Mouse (Mus musculus): ENCODE measurements around the gene Chchd10. TPM values are rescaled to one million over a fixed set of nuclear protein-coding genes. Genes with fewer than 3 reads are reported as not detected.
"Not testable (repeated sequence)": the region's sequence is repeated elsewhere in the genome, so short reads cannot be mapped to it uniquely, and the experiment has no call there.

The Chchd10 gene
- polyA plus RNA-seq (2015; fragmentation: Nextera tagmentation; extraction: Ambion mirVana): 9.8 and 11.5 TPM in 2 replicates

GRCm38 (mm10) chr10:75932891-75933290 is at the start of gene Chchd10:
Gene Chchd10 (plus strand): TSS chr10:75933130.
- H3K4me1 ChIP-seq: peaks cover 51% of the 10 kb centered on the region
- no peak for ATAC-seq (ENCODE audit: low FRiP score, low read depth)
- 21% methylated on average over 6 of the region's 6 CpGs for WGBS

DNA sequence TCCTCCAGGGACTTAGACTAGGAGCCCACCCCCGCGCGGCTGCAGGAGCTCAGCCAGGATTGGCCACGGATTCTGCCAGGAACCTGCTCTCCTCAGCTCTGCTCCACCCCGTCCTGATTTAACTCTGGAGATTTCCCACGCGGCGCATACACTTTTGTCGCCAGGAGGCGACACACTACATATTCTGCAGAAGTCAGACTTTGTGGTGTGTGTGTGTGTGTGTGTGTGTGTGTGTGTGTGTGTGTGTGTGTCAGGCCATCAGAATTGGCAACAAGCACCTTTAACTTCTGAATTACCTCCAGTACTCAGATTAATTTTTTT is 49.7 kb upstream of the Chchd10 start:
- peak; percentile 66 for ATAC-seq (ENCODE audit: low FRiP score, low read depth)
- Histone ChIP-seq H3K4me3 (peak overlapping the region; percentile 5; the same call in 1 of the 2 replicates), H3K36me3 (no peaks in the 10 kb centered on the region), H3K9ac (no peak overlapping the region), H3K27ac (0 out of 2 replicates have a peak overlapping the region, but pooled peaks have one; percentile 17), H3K4me2 (replicated peaks) (peak overlapping the region; percentile 48), H3K4me1 (peaks cover 19% of the 10 kb centered on the region), H3K27me3 (no peaks in the 10 kb centered on the region), H3K9me3 (no peaks in the 10 kb centered on the region)
- WGBS: under 1% methylated on average over 10 of the region's 10 CpGs

More at GRCm38 (mm10) chr10:75932891-75933290, at the start of gene Chchd10:
- peak within 1 kb of the TSS; percentile 96 for H3K9ac ChIP-seq
- H3K27ac ChIP-seq: peak within 1 kb of the TSS; percentile 85
- H3K4me3 ChIP-seq: peak within 1 kb of the TSS; percentile 71
- peaks cover 7% of the 10 kb centered on the region for H3K36me3 ChIP-seq
- peaks cover 32% of the 10 kb centered on the region for H3K27me3 ChIP-seq
- H3K4me2 ChIP-seq (replicated peaks): peak within 1 kb of the TSS; percentile 89
- no peaks in the 10 kb centered on the region for H3K9me3 ChIP-seq

GRCm38 (mm10) chr10:75884742-75885141 is 48.2 kb upstream of the Chchd10 start:
- no peak overlapping the region for H3K9ac ChIP-seq
- no peaks in the 10 kb centered on the region for H3K36me3 ChIP-seq
- H3K4me3 ChIP-seq: no peak overlapping the region
- no peak overlapping the region for H3K4me2 ChIP-seq (replicated peaks)
- ATAC-seq (ENCODE audit: low FRiP score, low read depth): no peak
- H3K9me3 ChIP-seq: no peaks in the 10 kb centered on the region
- peaks cover 23% of the 10 kb centered on the region for H3K4me1 ChIP-seq
- 92% methylated on average over 8 of the region's 8 CpGs for WGBS
- H3K27me3 ChIP-seq: no peaks in the 10 kb centered on the region
- H3K27ac ChIP-seq: no peak overlapping the region

- H3K4me2 ChIP-seq (replicated peaks); H3K27me3 ChIP-seq; H3K4me3 ChIP-seq; H3K9ac ChIP-seq; H3K27ac ChIP-seq; H3K36me3 ChIP-seq; H3K9me3 ChIP-seq; ATAC-seq (ENCODE audit: low FRiP score, low read depth): not testable (repeated sequence)
- peaks cover 10% of the 10 kb centered on the region for H3K4me1 ChIP-seq
- 85% methylated on average over 5 of the region's 5 CpGs for WGBS
Observed at GRCm38 (mm10) chr10:75887504-75887903, 45.4 kb upstream of the Chchd10 start.

DNA sequence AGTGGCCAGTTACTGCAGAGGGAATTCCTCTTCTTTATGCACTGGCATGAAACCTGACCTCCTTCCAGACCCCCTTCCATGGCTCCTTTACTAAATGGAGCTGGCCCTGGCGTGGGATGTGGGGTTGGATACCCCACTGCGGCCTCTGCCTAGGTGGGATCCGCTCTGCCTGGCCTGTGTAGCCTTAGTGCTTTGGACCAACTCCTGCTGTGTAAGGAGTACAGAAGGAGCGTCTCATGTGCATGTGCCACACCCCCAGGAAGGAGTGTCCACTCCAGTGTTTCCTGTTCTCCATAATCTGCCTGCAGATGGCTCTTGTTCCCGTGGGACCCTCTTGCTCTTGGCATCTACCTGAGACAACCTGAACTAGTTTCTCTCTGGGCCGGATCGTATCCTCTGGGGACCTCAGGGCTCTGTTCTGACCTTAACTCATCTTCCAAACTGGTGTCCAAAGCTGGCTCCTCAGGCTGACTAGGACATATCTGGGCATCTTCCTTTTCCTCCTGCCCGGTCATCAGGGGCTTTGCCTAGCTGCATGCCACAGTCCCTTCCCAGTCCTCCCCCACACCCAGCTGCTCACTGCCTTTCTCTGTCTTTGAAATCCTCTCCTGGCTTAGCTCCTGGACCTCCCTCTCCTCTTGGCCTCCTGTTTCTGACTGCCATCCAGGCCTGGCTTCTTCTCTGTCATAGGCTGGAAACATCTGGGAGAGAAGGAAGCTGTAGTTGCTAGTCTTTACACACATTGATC is 43.4 kb upstream of the Chchd10 start:
- no peak for ATAC-seq (ENCODE audit: low FRiP score, low read depth)
- Histone ChIP-seq H3K9ac (no peak overlapping the region), H3K27ac (no peak overlapping the region), H3K9me3 (no peaks in the 10 kb centered on the region), H3K4me2 (replicated peaks) (no peak overlapping the region), H3K36me3 (peaks cover 6% of the 10 kb centered on the region), H3K27me3 (no peaks in the 10 kb centered on the region), H3K4me1 (peaks cover 13% of the 10 kb centered on the region), H3K4me3 (no peak overlapping the region)
- 48% methylated on average over 8 of the region's 8 CpGs for WGBS

DNA sequence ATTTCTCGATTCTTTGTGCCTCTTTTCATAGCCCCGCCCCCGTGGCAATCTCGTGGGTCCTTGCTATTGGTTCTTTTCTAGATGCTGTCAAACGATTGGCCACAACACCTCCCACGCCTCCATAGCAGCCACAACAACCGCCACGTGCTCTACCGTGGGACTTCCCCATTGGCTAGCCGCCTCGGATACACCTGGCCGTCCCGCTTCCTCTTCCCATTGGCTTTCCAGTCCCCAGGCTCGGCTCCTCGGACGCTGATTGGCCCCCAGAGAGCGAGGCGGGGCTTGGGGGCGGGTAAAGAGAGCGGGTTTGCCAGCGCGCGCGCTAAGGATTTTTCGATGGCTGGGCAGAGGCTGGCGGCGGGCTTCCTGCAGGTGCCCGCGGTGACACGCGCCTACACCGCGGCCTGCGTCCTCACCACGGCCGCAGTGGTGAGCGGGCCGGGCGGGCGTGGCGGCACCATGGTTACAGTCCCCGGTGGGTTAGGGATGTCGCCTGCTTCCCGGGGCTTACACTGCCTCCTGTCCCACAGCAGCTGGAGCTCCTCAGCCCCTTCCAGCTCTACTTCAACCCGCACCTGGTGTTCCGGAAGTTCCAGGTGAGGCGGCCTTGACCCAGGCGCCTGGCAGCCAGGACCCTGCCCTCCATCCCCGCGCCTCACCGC is 39.7 kb upstream of the Chchd10 start, which contains the start of gene Derl3:
Gene Derl3 (plus strand): TSS at position 325 of the 662 bp plus-strand sequence.
- peak within 1 kb of the TSS; percentile 92 for H3K4me2 ChIP-seq (replicated peaks)

GRCm38 (mm10) chr10:75894601-75895000 is 38.3 kb upstream of the Chchd10 start:
- Histone ChIP-seq H3K27me3 (no peaks in the 10 kb centered on the region), H3K9ac (0 out of 2 replicates have a peak overlapping the region, but pooled peaks have one; percentile 9), H3K4me1 (peaks cover 9% of the 10 kb centered on the region), H3K4me2 (replicated peaks) (0 out of 2 replicates have a peak overlapping the region, but pooled peaks have one; percentile 92), H3K9me3 (no peaks in the 10 kb centered on the region), H3K36me3 (peaks cover 54% of the 10 kb centered on the region), H3K4me3 (no peak overlapping the region), H3K27ac (no peak overlapping the region)
- WGBS: 61% methylated on average over 6 of the region's 6 CpGs
- no peak for ATAC-seq (ENCODE audit: low FRiP score, low read depth)

More for the DNA sequence above, 39.7 kb upstream of the Chchd10 start, which contains the start of gene Derl3:
- Histone ChIP-seq H3K9me3 (no peaks in the 10 kb centered on the region), H3K9ac (peak within 1 kb of the TSS; percentile 63), H3K27ac (no peak within 1 kb of the TSS), H3K4me3 (peak within 1 kb of the TSS; percentile 50), H3K27me3 (no peaks in the 10 kb centered on the region), H3K36me3 (peaks cover 40% of the 10 kb centered on the region), H3K4me1 (peaks cover 13% of the 10 kb centered on the region)
- peak; percentile 100 for ATAC-seq (ENCODE audit: low FRiP score, low read depth)
- 1% methylated on average over 51 of the region's 51 CpGs for WGBS

DNA sequence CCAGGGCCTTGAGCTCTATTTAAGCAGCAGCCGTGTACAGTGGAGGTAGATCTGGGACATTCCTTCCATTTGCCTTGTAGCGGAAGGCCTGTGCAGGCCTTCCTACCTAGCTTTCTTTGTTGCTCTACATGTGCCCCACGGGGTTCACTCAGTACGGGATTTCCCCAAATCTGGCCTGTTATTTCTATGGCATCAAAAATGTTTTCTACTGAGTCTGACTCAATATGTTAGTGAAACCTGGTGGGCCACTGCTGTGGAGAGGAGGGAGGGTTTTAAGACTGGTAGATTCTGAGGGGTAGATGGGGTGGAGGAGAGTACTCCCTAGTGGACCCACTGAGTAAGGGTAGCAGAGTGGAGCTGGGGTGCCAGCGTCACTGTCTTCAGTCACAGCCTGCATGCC is 37.2 kb upstream of the Chchd10 start:
- 93% methylated on average over 5 of the region's 5 CpGs for WGBS
- Histone ChIP-seq H3K4me1 (peaks cover 9% of the 10 kb centered on the region), H3K27me3 (no peaks in the 10 kb centered on the region), H3K36me3 (peaks cover 64% of the 10 kb centered on the region), H3K9ac (no peak overlapping the region), H3K4me2 (replicated peaks) (no peak overlapping the region), H3K27ac (no peak overlapping the region), H3K9me3 (no peaks in the 10 kb centered on the region), H3K4me3 (no peak overlapping the region)
- no peak for ATAC-seq (ENCODE audit: low FRiP score, low read depth)

GRCm38 (mm10) chr10:75896208-75896607 is 36.7 kb upstream of the Chchd10 start:
- H3K4me3 ChIP-seq: no peak overlapping the region
- peaks cover 69% of the 10 kb centered on the region for H3K36me3 ChIP-seq
- ATAC-seq (ENCODE audit: low FRiP score, low read depth): no peak
- WGBS: 90% methylated on average over 1 of the region's 1 CpGs
- no peak overlapping the region for H3K27ac ChIP-seq
- no peak overlapping the region for H3K4me2 ChIP-seq (replicated peaks)
- no peaks in the 10 kb centered on the region for H3K27me3 ChIP-seq
- H3K4me1 ChIP-seq: peaks cover 9% of the 10 kb centered on the region
- no peak overlapping the region for H3K9ac ChIP-seq
- no peaks in the 10 kb centered on the region for H3K9me3 ChIP-seq

DNA sequence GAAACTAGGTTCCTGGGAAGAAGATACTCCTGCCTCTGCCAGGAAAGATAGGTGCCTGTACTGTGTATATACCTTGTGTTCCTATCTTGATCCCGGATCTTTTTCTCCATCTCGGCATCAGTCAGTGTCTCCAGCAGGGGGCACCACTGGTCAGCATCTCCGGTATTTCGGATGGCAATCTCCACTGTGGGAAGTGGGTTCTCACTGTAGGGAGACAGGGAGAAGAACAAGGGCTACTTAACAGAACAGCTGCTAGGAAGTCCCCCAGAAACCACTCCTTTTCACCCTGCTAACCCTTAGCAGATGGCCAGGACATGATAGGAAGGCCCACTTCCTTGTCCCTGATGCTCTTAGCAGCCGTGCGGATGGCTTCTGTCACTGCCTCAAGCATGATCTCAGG is 35.6 kb upstream of the Chchd10 start:
- Histone ChIP-seq H3K27ac (no peak overlapping the region), H3K36me3 (peaks cover 81% of the 10 kb centered on the region), H3K9ac (no peak overlapping the region), H3K4me1 (peaks cover 9% of the 10 kb centered on the region), H3K9me3 (no peaks in the 10 kb centered on the region), H3K4me3 (no peak overlapping the region), H3K4me2 (replicated peaks) (no peak overlapping the region), H3K27me3 (no peaks in the 10 kb centered on the region)
- no peak for ATAC-seq (ENCODE audit: low FRiP score, low read depth)
- 43% methylated on average over 6 of the region's 6 CpGs for WGBS

GRCm38 (mm10) chr10:75898039-75898564 is 34.8 kb upstream of the Chchd10 start:
- Histone ChIP-seq H3K4me1 (peaks cover 9% of the 10 kb centered on the region), H3K4me2 (replicated peaks) (no peak overlapping the region), H3K9me3 (no peaks in the 10 kb centered on the region), H3K27me3 (no peaks in the 10 kb centered on the region), H3K9ac (no peak overlapping the region), H3K4me3 (no peak overlapping the region), H3K27ac (no peak overlapping the region), H3K36me3 (peaks cover 88% of the 10 kb centered on the region)
- 74% methylated on average over 6 of the region's 6 CpGs for WGBS
- no peak for ATAC-seq (ENCODE audit: low FRiP score, low read depth)

- no peaks in the 10 kb centered on the region for H3K27me3 ChIP-seq
- H3K4me2 ChIP-seq (replicated peaks): no peak overlapping the region
- peaks cover 95% of the 10 kb centered on the region for H3K36me3 ChIP-seq
- 77% methylated on average over 3 of the region's 3 CpGs for WGBS
- peaks cover 3% of the 10 kb centered on the region for H3K4me1 ChIP-seq
- H3K27ac ChIP-seq: no peak overlapping the region
- H3K4me3 ChIP-seq: no peak overlapping the region
- no peaks in the 10 kb centered on the region for H3K9me3 ChIP-seq
- ATAC-seq (ENCODE audit: low FRiP score, low read depth): no peak
- no peak overlapping the region for H3K9ac ChIP-seq
Observed at GRCm38 (mm10) chr10:75898846-75899245, 34.1 kb upstream of the Chchd10 start.

Measured in limb, embryonic 13.5 days (tissue).